Mouse (Mus musculus): Measurements from ENCODE around the gene Ubl3. TPM values are rescaled to one million over a fixed set of nuclear protein-coding genes. Genes with fewer than 3 reads are reported as not detected.

Gene Ubl3
- polyA plus RNA-seq (2014; fragmentation: Illumina TruSeq; extraction: RNeasy Lipid Tissue Mini Kit (QIAGEN cat#74804); ENCODE audit: low read depth, low replicate concordance): 119 TPM

DNA sequence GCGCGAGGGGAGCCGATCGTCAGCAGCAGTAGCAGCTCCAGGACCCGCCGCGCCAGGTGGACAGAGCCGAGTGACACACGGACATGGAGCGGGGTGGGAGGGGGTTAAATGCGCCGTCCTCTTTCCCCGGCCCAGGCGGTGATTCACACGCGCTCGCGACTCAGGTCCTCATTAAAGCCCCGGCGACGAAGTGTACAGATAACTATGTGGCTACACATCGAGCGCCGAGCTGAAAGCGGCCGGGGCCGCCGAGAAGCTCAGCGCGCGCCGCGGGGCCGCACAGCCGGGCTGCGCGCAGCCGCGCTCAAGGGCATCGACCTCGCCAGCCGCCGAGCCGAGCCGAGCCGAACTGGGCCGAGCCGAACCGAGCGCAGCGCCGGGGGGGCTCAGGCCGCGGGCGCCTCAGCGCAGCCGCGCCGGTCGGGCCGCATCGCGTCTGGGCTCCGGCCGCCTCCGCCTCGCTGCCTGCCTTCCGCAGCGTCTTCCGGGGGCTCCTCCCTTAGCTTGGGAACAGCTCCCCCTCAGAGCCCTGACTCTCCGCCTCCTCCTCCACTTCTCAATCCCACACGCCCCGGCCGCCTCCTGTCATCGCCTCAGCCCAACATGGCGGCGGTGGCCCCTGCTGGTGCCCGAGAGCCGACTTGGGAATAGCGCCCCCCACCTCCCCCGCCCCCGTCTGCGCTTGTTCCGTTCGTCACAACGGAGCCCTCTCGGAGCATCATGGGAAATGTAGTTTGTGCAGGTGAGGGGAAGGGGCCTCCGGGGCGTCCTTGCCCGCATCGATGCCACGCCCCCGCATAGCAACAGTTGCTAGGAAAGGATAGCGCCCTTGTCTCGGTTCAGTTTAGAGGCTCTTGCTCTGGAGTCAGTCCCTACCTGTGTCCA, at the start of gene Ubl3:
TSS of gene Ubl3 (minus strand) at position 603 of the 885 bp plus-strand sequence.

Other genes starting within 250 kb of the Ubl3 start
- gene Slc7a1, start 152.9 kb downstream of the Ubl3 start, polyA plus RNA-seq (2014; fragmentation: Illumina TruSeq; extraction: RNeasy Lipid Tissue Mini Kit (QIAGEN cat#74804); ENCODE audit: low read depth, low replicate concordance): 34.5 TPM

Measured in adipose tissue, adult 10 weeks (tissue).